Mouse (Mus musculus): ENCODE results near the gene Polr3a.
A peak's percentile ranks its signal among the peaks of the same experiment; 100 is the strongest.
"Not testable (repeated sequence)": the region's sequence is repeated elsewhere in the genome, so short reads cannot be mapped to it uniquely, and the experiment has no call there.

The Polr3a gene

GRCm38 (mm10) chr14:24491266-24491981, 4.6 kb upstream of the Polr3a start:
- DNase-seq (ENCODE audit: low spot score in 2 of 2): no peak

GRCm38 (mm10) chr14:24490468-24491265, 3.8 kb upstream of the Polr3a start:
- peak; percentile 87 to 97 for DNase-seq (ENCODE audit: low spot score in 2 of 2)

GRCm38 (mm10) chr14:24489772-24490171, 2.9 kb upstream of the Polr3a start:
- not testable (repeated sequence) for DNase-seq (ENCODE audit: low spot score in 2 of 2)

GRCm38 (mm10) chr14:24486241-24486767, 554 bp downstream of the Polr3a start:
- no peak for DNase-seq (ENCODE audit: low spot score in 2 of 2)

GRCm38 (mm10) chr14:24468806-24469205, 18.1 kb downstream of the Polr3a start:
- no peak for DNase-seq (ENCODE audit: low spot score in 2 of 2)

GRCm38 (mm10) chr14:24458191-24458590, 28.7 kb downstream of the Polr3a start:
- DNase-seq (ENCODE audit: low spot score in 2 of 2): no peak

- not testable (repeated sequence) for DNase-seq (ENCODE audit: low spot score in 2 of 2)
These were observed 43.3 kb downstream of the Polr3a start for GRCm38 (mm10) chr14:24443529-24443928.

All from cerebellum, postnatal 4 days (tissue).